Mouse (Mus musculus) telencephalon, adult 2 months (tissue): ENCODE data around the gene Srbd1.

Experiments
- DNase-seq: peaks from one replicate; pipeline ENCODE4 v3.0.0-alpha.2; 2011; ENCODE audit warnings: low read depth, low spot score

Gene Srbd1

GRCm38 (mm10) chr17:86144537-86145078 is 367 bp downstream of the Srbd1 start:
- no peak for DNase-seq

- no peak for DNase-seq
Measured at GRCm38 (mm10) chr17:86135835-86136234, 9.1 kb downstream of the Srbd1 start.

DNA sequence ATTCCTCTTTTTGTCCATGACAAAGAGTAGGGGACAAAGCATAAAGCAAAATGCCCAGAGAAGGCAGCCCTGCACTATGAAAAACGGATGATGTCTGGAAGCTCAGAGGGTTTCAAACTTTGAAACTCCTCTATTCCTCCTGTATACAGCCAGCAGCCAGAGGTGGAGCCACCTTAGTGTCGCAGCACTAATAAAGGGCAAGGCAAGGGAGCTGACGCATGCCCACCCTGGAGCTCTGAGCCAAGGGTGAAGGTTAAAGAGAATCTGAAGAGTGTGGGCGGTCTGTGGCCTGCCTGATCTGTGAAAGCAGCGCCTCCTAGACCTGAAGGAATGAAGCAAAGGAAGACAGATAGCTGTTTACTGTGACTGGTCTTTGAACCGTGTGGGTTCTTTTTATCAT is 10.5 kb downstream of the Srbd1 start:
- no peak for DNase-seq

GRCm38 (mm10) chr17:86132534-86132933 is 12.4 kb downstream of the Srbd1 start:
- no peak for DNase-seq

- DNase-seq = no peak
Measured at GRCm38 (mm10) chr17:86128198-86128597, 16.8 kb downstream of the Srbd1 start.

- DNase-seq = no peak
Measured at GRCm38 (mm10) chr17:86125908-86126307, 19.1 kb downstream of the Srbd1 start.

DNA sequence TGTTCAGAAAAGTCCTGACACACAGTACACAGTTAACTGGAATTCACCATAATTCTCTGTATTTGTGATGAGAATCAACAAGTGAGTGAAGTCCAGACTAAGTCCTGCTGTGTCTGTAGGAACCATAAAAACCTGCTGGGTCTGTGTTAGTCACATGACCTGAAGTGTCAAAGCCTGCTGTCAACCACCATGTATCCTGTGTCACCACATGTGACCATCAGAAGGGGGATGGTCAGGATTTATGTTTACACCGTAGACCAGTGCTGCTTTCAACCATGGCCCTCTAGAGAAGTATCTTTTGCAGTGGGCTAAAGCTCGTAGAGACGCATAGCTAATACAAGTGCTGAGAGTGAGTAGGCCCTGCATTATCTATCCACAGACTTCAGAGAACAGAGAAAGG is 21.8 kb downstream of the Srbd1 start:
- DNase-seq = no peak

GRCm38 (mm10) chr17:86096875-86097274 is 48.1 kb downstream of the Srbd1 start:
- DNase-seq = peak; percentile 56

GRCm38 (mm10) chr17:86093124-86093523 is 51.9 kb downstream of the Srbd1 start:
- DNase-seq = no peak

DNA sequence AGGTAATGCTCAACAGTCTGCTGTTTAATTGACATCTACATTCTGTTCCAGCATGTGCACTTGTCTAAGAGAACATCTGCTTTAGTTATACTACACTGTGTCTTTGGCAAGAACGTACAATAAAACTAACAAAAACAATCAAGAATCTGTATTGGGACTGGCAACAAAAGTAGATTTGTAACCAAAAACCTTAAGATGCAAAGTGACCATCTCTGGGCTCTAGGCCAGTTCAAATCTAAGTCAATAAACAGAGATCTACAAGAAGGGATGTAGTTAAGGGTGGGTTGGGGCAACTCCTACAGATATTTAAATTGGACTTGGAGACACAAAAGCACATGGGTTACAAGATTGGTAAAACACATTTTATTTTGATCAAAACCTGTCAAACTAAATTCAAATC is 53.3 kb downstream of the Srbd1 start:
- no peak for DNase-seq

GRCm38 (mm10) chr17:86089893-86090588 is 54.9 kb downstream of the Srbd1 start:
- no peak for DNase-seq

GRCm38 (mm10) chr17:86087922-86088321 is 57.1 kb downstream of the Srbd1 start:
- no peak for DNase-seq

DNA sequence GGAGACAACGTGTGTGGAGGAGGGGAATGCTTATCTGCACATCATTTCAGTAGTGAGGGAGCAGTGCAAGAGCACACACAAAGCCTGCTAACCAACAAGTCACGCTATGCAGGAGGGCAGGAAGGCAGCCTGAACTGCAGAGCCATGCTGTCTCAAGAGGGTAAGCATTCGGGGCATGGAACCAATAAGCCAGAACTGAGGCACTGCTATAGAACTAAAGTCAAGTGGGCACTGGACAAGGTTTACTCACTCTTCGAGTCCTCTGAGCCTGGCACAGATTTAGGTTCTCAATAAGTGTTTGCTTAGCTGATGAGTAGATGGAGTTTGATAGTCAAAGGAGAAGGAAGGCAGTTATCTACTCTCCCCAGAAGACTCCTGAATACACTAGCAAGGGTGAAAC is 58.8 kb downstream of the Srbd1 start:
- no peak for DNase-seq

DNA sequence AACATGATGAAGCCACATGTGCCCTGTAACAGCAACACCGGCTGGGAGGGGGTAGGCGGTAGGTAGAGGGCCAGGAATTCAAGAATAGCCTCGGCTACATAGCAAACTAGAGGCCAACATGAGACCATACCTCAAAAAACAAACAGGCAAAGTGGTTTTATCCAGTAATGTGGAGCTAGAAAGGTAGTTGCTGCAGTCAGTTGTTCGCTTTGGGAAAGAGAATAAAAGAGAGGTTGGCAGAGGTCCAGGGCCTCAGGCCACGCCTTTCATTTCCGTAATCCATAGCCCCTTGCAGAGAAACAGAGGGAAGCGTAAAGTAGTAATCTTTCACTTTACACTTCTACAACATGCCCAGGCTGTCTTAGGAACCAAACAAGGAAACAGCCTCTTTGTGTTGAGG is 61.8 kb downstream of the Srbd1 start:
- no peak for DNase-seq

DNA sequence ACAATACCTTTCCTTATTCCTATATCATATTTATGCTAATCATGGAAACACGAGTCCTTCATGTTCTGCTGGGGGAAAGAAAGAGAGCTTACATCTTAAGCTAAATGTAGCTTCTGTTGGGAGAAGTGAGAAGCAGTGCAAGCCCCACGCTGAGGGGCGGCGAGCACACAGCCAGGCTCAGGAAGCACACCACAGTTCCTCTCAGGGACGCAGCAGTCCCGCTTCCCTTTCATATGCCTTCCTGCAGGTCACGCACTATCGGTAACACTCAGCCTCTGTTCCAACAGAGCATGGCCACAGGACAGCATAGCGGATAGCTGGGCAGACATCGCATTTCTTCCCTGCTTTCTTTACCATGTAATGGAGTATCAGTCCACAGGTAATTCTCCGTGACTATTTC is 66.9 kb downstream of the Srbd1 start:
- no peak for DNase-seq

DNA sequence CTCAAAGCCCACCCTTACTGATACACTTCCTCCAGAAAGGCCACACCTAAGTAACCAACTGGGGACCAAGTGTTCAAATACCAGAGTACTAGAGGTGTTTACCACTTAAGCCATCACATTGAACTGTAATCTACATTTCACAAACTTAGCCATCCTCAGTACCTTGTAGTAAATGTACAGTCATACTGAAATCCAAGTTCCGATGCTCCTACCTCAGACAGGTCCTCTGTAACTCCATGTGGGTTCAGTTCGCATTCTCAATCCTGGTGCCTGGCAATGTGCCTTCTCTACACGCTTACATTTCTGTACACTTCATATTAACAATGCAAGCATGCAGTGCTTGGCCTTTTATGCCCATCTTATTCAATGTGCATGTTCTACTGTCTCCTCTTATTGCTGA is 77.5 kb downstream of the Srbd1 start:
- DNase-seq = no peak

GRCm38 (mm10) chr17:86065833-86066232 is 79.1 kb downstream of the Srbd1 start:
- no peak for DNase-seq

GRCm38 (mm10) chr17:86063461-86063860 is 81.5 kb downstream of the Srbd1 start:
- DNase-seq = peak; percentile 41

- DNase-seq = no peak
Measured at GRCm38 (mm10) chr17:86060911-86061310, 84.1 kb downstream of the Srbd1 start.

- no peak for DNase-seq
Measured at GRCm38 (mm10) chr17:86040221-86040984, 104.6 kb downstream of the Srbd1 start.

GRCm38 (mm10) chr17:86039741-86040140 is 105.2 kb downstream of the Srbd1 start:
- no peak for DNase-seq

DNA sequence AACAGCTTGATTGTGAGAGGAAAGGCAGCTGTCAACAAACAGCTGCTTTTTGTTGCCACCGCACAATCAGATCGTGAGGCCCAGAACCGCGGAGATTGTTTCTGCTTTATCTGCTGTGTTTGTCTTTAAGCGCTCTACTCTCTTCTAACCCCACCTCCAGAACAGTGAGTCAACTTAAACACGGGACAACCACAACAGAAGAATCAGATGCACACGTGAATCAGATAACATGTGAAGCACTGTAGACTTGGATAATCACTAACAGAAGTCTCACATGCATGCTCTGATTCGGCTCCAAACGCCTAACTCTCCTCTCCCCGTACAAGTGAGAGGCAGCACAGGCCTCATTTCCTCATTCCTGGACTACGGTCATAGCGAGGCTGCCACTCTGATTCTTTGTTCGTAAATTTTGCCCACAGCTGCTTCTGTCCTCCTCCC is 106.7 kb downstream of the Srbd1 start:
- no peak for DNase-seq

- no peak for DNase-seq
Measured at GRCm38 (mm10) chr17:86035576-86035975, 109.4 kb downstream of the Srbd1 start.
